Mouse (Mus musculus) megakaryocyte, embryonic 14.5 days (primary cell): ENCODE data around the gene Arpc5.

Source experiments
- FLI1 ChIP-seq: IDR thresholded peaks from 2 replicates; pipeline ENCODE4 v1.6.1; 2012; ENCODE audit warnings: low read length, inconsistent platforms, mixed read lengths
- GATA1 ChIP-seq: IDR thresholded peaks from 3 replicates; pipeline ENCODE4 v1.6.1; 2012; ENCODE audit warnings: mixed read lengths, low read length, inconsistent platforms, borderline replicate concordance

DNA sequence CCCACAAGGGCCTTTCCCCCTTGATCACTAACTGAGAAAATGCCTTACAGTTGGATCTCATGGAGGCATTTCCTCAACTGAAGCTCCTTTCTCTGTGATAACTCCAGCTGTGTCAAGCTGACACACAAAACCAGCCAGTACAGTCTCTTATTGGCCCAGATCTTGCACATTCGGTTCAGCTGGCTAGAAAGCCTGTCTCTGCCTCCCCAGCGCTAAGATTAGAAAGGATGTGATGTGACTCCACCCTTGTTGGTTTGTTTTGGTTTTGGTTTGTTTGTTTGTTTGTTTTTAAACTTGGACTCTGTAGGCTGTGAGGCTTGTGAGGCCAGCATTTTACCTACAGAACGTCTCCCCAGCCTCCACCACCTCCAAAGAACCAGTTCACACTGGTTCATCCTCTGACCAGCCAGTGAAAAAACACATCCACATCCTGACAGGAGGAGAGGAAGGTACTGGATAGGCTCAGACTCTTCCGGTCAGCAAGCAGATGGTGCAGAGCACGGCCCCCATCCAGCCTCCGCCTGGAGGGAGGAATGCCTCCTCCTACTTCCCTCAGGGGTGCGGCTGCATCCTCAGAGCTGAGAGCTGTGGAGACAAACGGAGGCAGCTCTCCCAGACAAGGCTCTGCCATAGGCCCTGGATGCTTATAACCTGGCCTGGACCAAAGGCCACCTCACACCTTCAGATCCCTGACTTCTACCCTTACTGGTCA is 43.4 kb downstream of the Arpc5 start:
- TF ChIP-seq GATA1: no peak
- TF ChIP-seq FLI1: no peak
